17 mouse cellular contexts compared by ENCODE assay signal in genomic region chr16:72976849-72977576, GRCm38 (mm10).
DNase-seq lines count a peak whose midpoint lies in the region; ATAC-seq lines count a peak whose summit lies in the region.
"Had no signal": no experiment of that assay in that cellular context is flagged by ENCODE, and none has a peak within 500 bp of the region (broad histone marks: within the 10 kb centered on the region; RNA-seq: fewer than 3 reads in every experiment).

No protein-coding gene starts in this region.

- peak; percentile 39 for DNase-seq in embryo, embryonic 10 days (ENCODE audit: low spot score)
- no peak for DNase-seq in embryo, embryonic 9.5 days (ENCODE audit: extremely low spot score)
- peak; percentile 52 for DNase-seq in embryo, embryonic 10.5 days (ENCODE audit: low spot score)
- peak; percentile 46 for DNase-seq in midbrain, embryonic 14.5 days
- DNase-seq in cerebellum, postnatal 10 days = no peak
- DNase-seq in MN1 (ENCODE audit: low spot score) = no peak
- DNase-seq in cerebellum, adult 9-10 months = no peak
- DNase-seq: adrenal gland, postnatal 14 days; cerebellum, postnatal 14 days; heart, adult 2 months; heart, postnatal 10 days; kidney, postnatal 36 days; spleen, adult 18-20 months; thymus, postnatal 25 days had no signal

- peak; percentile 74 for ATAC-seq in hindbrain, embryonic 12.5 days (ENCODE audit: low FRiP score)
- ATAC-seq in midbrain, embryonic 14.5 days (ENCODE audit: low FRiP score, low TSS enrichment) = peak; percentile 33; the same call in 1 of the 2 replicates
- ATAC-seq: intestine, embryonic 15.5 days had no signal

- H3K4me1 ChIP-seq in hindbrain, embryonic 12.5 days = peaks cover 11% of the 10 kb centered on the region
- 0 out of 2 replicates have a peak, but pooled peaks cover 9% of the 10 kb centered on the region for H3K4me1 ChIP-seq in midbrain, embryonic 14.5 days (ENCODE audit: control insufficient read depth, insufficient read depth, low read length)
- H3K4me1 ChIP-seq: intestine, embryonic 15.5 days; lung, embryonic 15.5 days had no signal

- H3K27me3 ChIP-seq in hindbrain, embryonic 12.5 days = no peaks in the 10 kb centered on the region
- no peaks in the 10 kb centered on the region for H3K27me3 ChIP-seq in midbrain, embryonic 14.5 days (ENCODE audit: control insufficient read depth, insufficient read depth, low read length)
- H3K27me3 ChIP-seq: intestine, embryonic 15.5 days; lung, embryonic 15.5 days had no signal

- H3K4me2 ChIP-seq in hindbrain, embryonic 12.5 days (replicated peaks) = peak overlapping the region; percentile 9
- peak overlapping the region; percentile 26 for H3K4me2 ChIP-seq in midbrain, embryonic 14.5 days (ENCODE audit: low read length)
- H3K4me2 ChIP-seq: intestine, embryonic 15.5 days; lung, embryonic 15.5 days had no signal

- no peaks in the 10 kb centered on the region for H3K9me3 ChIP-seq in hindbrain, embryonic 12.5 days (replicated peaks)
- no peaks in the 10 kb centered on the region for H3K9me3 ChIP-seq in midbrain, embryonic 14.5 days (ENCODE audit: control insufficient read depth, low read length)
- H3K9me3 ChIP-seq: intestine, embryonic 15.5 days; lung, embryonic 15.5 days had no signal

- 54% methylated on average over 19 of the region's 19 CpGs for WGBS in hindbrain, embryonic 12.5 days
- WGBS in midbrain, embryonic 14.5 days = 28% methylated on average over 19 of the region's 19 CpGs

- H3K27ac ChIP-seq in hindbrain, embryonic 12.5 days = peak overlapping the region; percentile 69
- peak overlapping the region; percentile 21; the same call in 1 of the 2 replicates for H3K27ac ChIP-seq in midbrain, embryonic 14.5 days (replicated peaks; ENCODE audit: low read depth, low read length)
- H3K27ac ChIP-seq: heart, adult 2 months; intestine, embryonic 15.5 days; lung, embryonic 15.5 days had no signal

- H3K9ac ChIP-seq in hindbrain, embryonic 12.5 days = 0 out of 2 replicates have a peak overlapping the region, but pooled peaks have one; percentile 23
- H3K9ac ChIP-seq in midbrain, embryonic 14.5 days (replicated peaks; ENCODE audit: low read length) = no peak overlapping the region
- H3K9ac ChIP-seq: intestine, embryonic 15.5 days; lung, embryonic 15.5 days had no signal

- peaks cover 8% of the 10 kb centered on the region; the same call in 1 of the 2 replicates for H3K36me3 ChIP-seq in hindbrain, embryonic 12.5 days
- peaks cover 20% of the 10 kb centered on the region for H3K36me3 ChIP-seq in midbrain, embryonic 14.5 days (ENCODE audit: control insufficient read depth, insufficient read depth, low read length)
- H3K36me3 ChIP-seq: intestine, embryonic 15.5 days; lung, embryonic 15.5 days had no signal

- no peak overlapping the region for H3K4me3 ChIP-seq in hindbrain, embryonic 12.5 days
- no peak overlapping the region for H3K4me3 ChIP-seq in midbrain, embryonic 14.5 days (replicated peaks; ENCODE audit: low read depth, low read length)
- H3K4me3 ChIP-seq: heart, adult 2 months; intestine, embryonic 15.5 days; lung, embryonic 15.5 days had no signal

Comparison
In these comparisons a context has a peak if more than half of its experiments do, and no peak if none do; other contexts are left out.
1. DNase-seq: peak in embryo, embryonic 10 days (single experiment), embryo, embryonic 10.5 days (single experiment) and midbrain, embryonic 14.5 days (single experiment); none in embryo, embryonic 9.5 days (single experiment), cerebellum, postnatal 10 days (0 of 2), MN1 (single experiment) and cerebellum, adult 9-10 months (single experiment).